Mouse (Mus musculus) stomach, postnatal 0 days (tissue): ENCODE measurements at regions not wholly inside any gene's neighbourhood (a gene's known extent, or its start where the extent isn't known, plus 50 kb on each side); places are given as distances from the start of the nearest gene placed in this dataset.

ENCODE experiments used
- ATAC-seq: fragments of 200-750 bp; cut with Nextera tagmentation; 2 replicates; pipeline ENCODE4 v1.8.0; 2017; ENCODE audit not compliant: low FRiP score, low TSS enrichment
- DNase-seq: peaks from one replicate; pipeline ENCODE4 v3.0.0-alpha.2; 2016; ENCODE audit warnings: low spot score
- H3K27ac ChIP-seq: fragments of 300-500 bp; sonication (generic); replicated peaks from 2 replicates; pipeline ENCODE4 v1.5.1; 2014; ENCODE audit warnings: mild to moderate bottlenecking, control low read depth
- H3K27me3 ChIP-seq: fragments of 300-500 bp; sonication (generic); 2 replicates; pipeline ENCODE4 v1.6.1; 2014; ENCODE audit warnings: low read length; ENCODE audit not compliant: control insufficient read depth, insufficient read depth
- H3K36me3 ChIP-seq: fragments of 300-500 bp; sonication (generic); 2 replicates; pipeline ENCODE4 v1.6.1; 2014; ENCODE audit warnings: low read length, mixed read lengths; ENCODE audit not compliant: control insufficient read depth, insufficient read depth
- H3K4me1 ChIP-seq: fragments of 300-500 bp; sonication (generic); replicated peaks from 2 replicates; pipeline ENCODE4 v1.6.1; 2014; ENCODE audit warnings: antibody characterized with exemption; ENCODE audit not compliant: control insufficient read depth, insufficient read depth
- H3K4me2 ChIP-seq: fragments of 300-500 bp; sonication (generic); replicated peaks from 2 replicates; pipeline ENCODE4 v1.6.1; 2014; ENCODE audit warnings: low read depth, mild to moderate bottlenecking, control low read depth, moderate library complexity
- H3K4me3 ChIP-seq: fragments of 300-500 bp; sonication (generic); 2 replicates; pipeline ENCODE4 v1.5.1; 2014; ENCODE audit warnings: low read depth, low read length, control low read depth
- H3K9ac ChIP-seq: fragments of 300-500 bp; sonication (generic); 2 replicates; pipeline ENCODE4 v1.6.1; 2014; ENCODE audit warnings: mild to moderate bottlenecking, low read length, control low read depth, mixed read lengths
- H3K9me3 ChIP-seq: fragments of 300-500 bp; sonication (generic); 2 replicates; pipeline ENCODE4 v1.6.1; 2016; ENCODE audit warnings: low read length; ENCODE audit not compliant: control insufficient read depth
- CTCF ChIP-seq: IDR thresholded peaks from 2 replicates; pipeline ENCODE4 v1.5.1; 2016; ENCODE audit warnings: antibody characterized with exemption, low read depth, mild to moderate bottlenecking, moderate library complexity
- EP300 ChIP-seq: optimal IDR thresholded peaks from 2 replicates; pipeline ENCODE3; 2016; ENCODE audit warnings: antibody characterized with exemption
- WGBS: fragments of 180-500 bp; shearing (Covaris S2); extraction: QIAGEN DNeasy Blood & Tissue Kit; methylation state at CpG from one replicate; pipeline ENCODE4 v1.1.7; 2014; 5-methylcytosine and 5-hydroxymethylcytosine counted together

- DNase-seq (no peak), ATAC-seq (no peak)
- no peaks in the 10 kb centered on the region for H3K9me3 ChIP-seq
- TF ChIP-seq EP300 (no peak), CTCF (no peak)
- no peaks in the 10 kb centered on the region for H3K36me3 ChIP-seq
- no peaks in the 10 kb centered on the region for H3K27me3 ChIP-seq
- WGBS: 61% methylated on average over 1 of the region's 1 CpGs
- no peaks in the 10 kb centered on the region for H3K4me1 ChIP-seq
- no peak overlapping the region for H3K27ac ChIP-seq
- no peak overlapping the region for H3K9ac ChIP-seq
- H3K4me3 ChIP-seq: no peak overlapping the region
- no peak overlapping the region for H3K4me2 ChIP-seq
Observed at GRCm38 (mm10) chr9:41668741-41669140, 455.4 kb downstream of the Sorl1 start.

- Histone ChIP-seq H3K4me3 (no peak overlapping the region), H3K36me3 (no peaks in the 10 kb centered on the region), H3K9ac (no peak overlapping the region), H3K27ac (no peak overlapping the region), H3K4me1 (no peaks in the 10 kb centered on the region), H3K9me3 (no peaks in the 10 kb centered on the region), H3K27me3 (no peaks in the 10 kb centered on the region), H3K4me2 (0 out of 2 replicates have a peak overlapping the region, but pooled peaks have one; percentile 3)
- DNase-seq (peak; percentile 15), ATAC-seq (no peak)
- no peak for TF ChIP-seq CTCF
- no peak for TF ChIP-seq EP300
- WGBS: 47% methylated on average over 10 of the region's 10 CpGs
Observed at GRCm38 (mm10) chr9:41665000-41665685, 459.0 kb downstream of the Sorl1 start.

- no peak overlapping the region for H3K9ac ChIP-seq
- ATAC-seq: no peak
- DNase-seq: no peak
- no peak overlapping the region for H3K4me2 ChIP-seq
- no peaks in the 10 kb centered on the region for H3K27me3 ChIP-seq
- H3K4me1 ChIP-seq: no peaks in the 10 kb centered on the region
- 85% methylated on average over 5 of the region's 5 CpGs for WGBS
- H3K36me3 ChIP-seq: no peaks in the 10 kb centered on the region
- no peak overlapping the region for H3K27ac ChIP-seq
- no peaks in the 10 kb centered on the region for H3K9me3 ChIP-seq
- no peak overlapping the region for H3K4me3 ChIP-seq
- TF ChIP-seq CTCF: no peak
- no peak for TF ChIP-seq EP300
Observed at GRCm38 (mm10) chr9:41660576-41660975, 463.5 kb downstream of the Sorl1 start.

- Histone ChIP-seq H3K36me3 (no peaks in the 10 kb centered on the region), H3K4me2 (no peak overlapping the region), H3K9me3 (no peaks in the 10 kb centered on the region), H3K27ac (no peak overlapping the region), H3K4me3 (no peak overlapping the region), H3K9ac (no peak overlapping the region), H3K4me1 (no peaks in the 10 kb centered on the region), H3K27me3 (no peaks in the 10 kb centered on the region)
- ATAC-seq (no peak), DNase-seq (no peak)
- 30% methylated on average over 5 of the region's 5 CpGs for WGBS
- TF ChIP-seq CTCF (no peak), EP300 (no peak)
Observed at GRCm38 (mm10) chr9:41660011-41660410, 464.1 kb downstream of the Sorl1 start.

DNA sequence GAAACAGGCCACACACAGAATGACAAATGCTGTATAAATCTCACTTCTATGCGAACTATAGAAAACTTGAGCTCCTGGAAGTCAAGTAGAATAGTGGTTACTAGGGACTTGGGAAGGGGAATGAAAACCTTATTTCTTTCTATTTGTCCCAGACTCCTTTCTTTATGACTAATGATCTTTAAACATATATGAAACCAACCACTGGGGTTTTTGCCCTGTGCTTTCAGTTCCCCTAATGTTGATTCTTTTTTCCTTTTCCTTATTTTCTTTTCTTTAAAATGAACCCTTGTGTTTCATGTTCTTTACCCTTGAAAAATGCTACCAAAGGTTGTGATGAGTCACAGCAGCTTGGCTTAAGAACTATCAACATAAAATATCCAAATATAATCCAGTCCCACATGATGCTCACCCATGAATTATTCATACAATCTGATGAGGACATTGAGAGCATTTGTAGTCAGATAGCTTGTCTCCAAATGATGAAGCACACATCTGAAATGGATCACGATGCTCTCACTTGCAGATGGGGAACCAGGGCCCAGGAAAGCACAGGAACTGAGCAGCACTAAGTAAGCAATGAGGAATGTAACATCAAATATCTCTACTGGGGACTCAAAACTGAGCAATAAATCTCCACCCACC is 470.2 kb upstream of the Ubash3b start:
- no peaks in the 10 kb centered on the region for H3K9me3 ChIP-seq
- no peak overlapping the region for H3K27ac ChIP-seq
- ATAC-seq (no peak), DNase-seq (no peak)
- H3K4me2 ChIP-seq: no peak overlapping the region
- 45% methylated on average over 2 of the region's 2 CpGs for WGBS
- no peak overlapping the region for H3K9ac ChIP-seq
- no peaks in the 10 kb centered on the region for H3K36me3 ChIP-seq
- H3K4me1 ChIP-seq: no peaks in the 10 kb centered on the region
- H3K27me3 ChIP-seq: no peaks in the 10 kb centered on the region
- no peak overlapping the region for H3K4me3 ChIP-seq
- TF ChIP-seq CTCF (no peak), EP300 (no peak)

DNA sequence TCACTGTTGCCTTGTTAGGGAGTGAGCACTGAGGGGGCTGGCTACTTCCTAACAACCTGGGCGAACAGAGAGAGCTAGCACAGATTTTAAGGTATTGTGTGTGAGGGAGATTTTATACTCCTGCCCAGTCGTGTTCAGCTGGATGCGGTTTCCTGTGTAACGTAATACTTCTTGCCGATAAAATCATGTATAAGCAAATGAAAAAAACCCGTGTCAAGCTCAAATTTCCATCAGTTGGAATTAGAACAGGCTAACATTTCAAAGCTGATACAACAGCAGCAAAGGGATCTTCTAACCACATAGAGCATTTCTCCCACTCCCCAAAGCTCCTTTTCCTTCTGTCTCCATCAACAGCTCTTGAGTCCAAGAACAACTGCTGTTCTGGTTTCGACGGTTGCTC is 459.8 kb upstream of the Ubash3b start:
- no peak overlapping the region for H3K4me3 ChIP-seq

More for the DNA sequence above, 459.8 kb upstream of the Ubash3b start:
- TF ChIP-seq CTCF: no peak
- TF ChIP-seq EP300: no peak
- no peaks in the 10 kb centered on the region for H3K36me3 ChIP-seq
- H3K4me2 ChIP-seq: no peak overlapping the region
- WGBS: 60% methylated on average over 8 of the region's 8 CpGs
- H3K4me1 ChIP-seq: no peaks in the 10 kb centered on the region
- H3K27me3 ChIP-seq: no peaks in the 10 kb centered on the region
- no peaks in the 10 kb centered on the region for H3K9me3 ChIP-seq
- DNase-seq (no peak), ATAC-seq (no peak)
- no peak overlapping the region for H3K9ac ChIP-seq
- no peak overlapping the region for H3K27ac ChIP-seq
